Mouse (Mus musculus) forebrain, embryonic 13.5 days (tissue): ENCODE results near the gene Diaph3. TPM values are rescaled to one million over a fixed set of nuclear protein-coding genes. Genes with fewer than 3 reads are reported as not detected.

Experiments
- ATAC-seq: fragments of 200-750 bp; cut with Nextera tagmentation; 2 replicates; pipeline ENCODE4 v1.8.0; 2017
- H3K27ac ChIP-seq: fragments of 300-500 bp; sonication (generic); 2 replicates; pipeline ENCODE4 v1.5.1; 2015; ENCODE audit warnings: inconsistent platforms, mild to moderate bottlenecking, moderate library complexity
- H3K27me3 ChIP-seq: fragments of 300-500 bp; sonication (generic); 2 replicates; pipeline ENCODE4 v1.6.1; 2015; ENCODE audit warnings: mild to moderate bottlenecking, inconsistent platforms
- H3K36me3 ChIP-seq: fragments of 300-500 bp; sonication (generic); 2 replicates; pipeline ENCODE4 v1.6.1; 2015; ENCODE audit warnings: mild to moderate bottlenecking, inconsistent platforms; ENCODE audit not compliant: poor library complexity, severe bottlenecking
- H3K4me1 ChIP-seq: fragments of 300-500 bp; sonication (generic); 2 replicates; pipeline ENCODE4 v1.6.1; 2015; ENCODE audit warnings: inconsistent platforms
- H3K4me2 ChIP-seq: fragments of 300-500 bp; sonication (generic); 2 replicates; pipeline ENCODE4 v1.6.1; 2015; ENCODE audit warnings: inconsistent platforms, mild to moderate bottlenecking, moderate library complexity
- H3K4me3 ChIP-seq: fragments of 300-500 bp; sonication (generic); 2 replicates; pipeline ENCODE4 v1.5.1; 2015; ENCODE audit warnings: mild to moderate bottlenecking, inconsistent platforms
- H3K9ac ChIP-seq: fragments of 300-500 bp; sonication (generic); 2 replicates; pipeline ENCODE4 v1.6.1; 2015; ENCODE audit warnings: mild to moderate bottlenecking, inconsistent platforms
- H3K9me3 ChIP-seq: fragments of 300-500 bp; sonication (generic); replicated peaks from 2 replicates; pipeline ENCODE4 v1.6.1; 2016; ENCODE audit warnings: inconsistent platforms
- WGBS: fragments of 180-500 bp; shearing (Covaris S2); methylation state at CpG from one replicate; pipeline ENCODE4 v1.1.7; 2015; 5-methylcytosine and 5-hydroxymethylcytosine counted together
- polyA plus RNA-seq: library from polyadenylated mRNA; unstranded; fragments of >200 nt; fragmentation: Nextera tagmentation; extraction: Ambion mirVana; gene quantifications from 2 replicates; pipeline ENCODE4 v1.2.1, GENCODE M21; 2015

Diaph3 gene
- polyA plus RNA-seq, 1 experiment from 2014 or later, result 10.9 TPM

- 91% methylated on average over 4 of the region's 4 CpGs for WGBS
- H3K4me2 ChIP-seq, result no peak overlapping the region
- no peak overlapping the region for H3K9ac ChIP-seq
- H3K4me1 ChIP-seq, result no peaks in the 10 kb centered on the region
- ATAC-seq, result no peak
- H3K27me3 ChIP-seq, result no peaks in the 10 kb centered on the region
- no peak overlapping the region for H3K4me3 ChIP-seq
- no peak overlapping the region for H3K27ac ChIP-seq
- no peaks in the 10 kb centered on the region for H3K36me3 ChIP-seq
- H3K9me3 ChIP-seq, result no peaks in the 10 kb centered on the region
Observed at GRCm38 (mm10) chr14:86662846-86663245, 478.2 kb downstream of the Diaph3 start.

GRCm38 (mm10) chr14:86660556-86660955, 480.5 kb downstream of the Diaph3 start:
- ATAC-seq, result no peak

GRCm38 (mm10) chr14:86656262-86656661, 484.8 kb downstream of the Diaph3 start:
- no peak overlapping the region for H3K9ac ChIP-seq
- H3K27ac ChIP-seq, result no peak overlapping the region
- H3K9me3 ChIP-seq, result no peaks in the 10 kb centered on the region
- WGBS, result 73% methylated on average over 5 of the region's 5 CpGs
- no peak overlapping the region for H3K4me3 ChIP-seq
- H3K36me3 ChIP-seq, result no peaks in the 10 kb centered on the region
- no peaks in the 10 kb centered on the region for H3K4me1 ChIP-seq
- no peak for ATAC-seq
- no peaks in the 10 kb centered on the region for H3K27me3 ChIP-seq
- H3K4me2 ChIP-seq, result no peak overlapping the region

More at GRCm38 (mm10) chr14:86660556-86660955, 480.5 kb downstream of the Diaph3 start:
- Histone ChIP-seq H3K4me3 (no peak overlapping the region), H3K36me3 (no peaks in the 10 kb centered on the region), H3K27ac (no peak overlapping the region), H3K27me3 (no peaks in the 10 kb centered on the region), H3K9me3 (no peaks in the 10 kb centered on the region), H3K4me2 (no peak overlapping the region), H3K9ac (no peak overlapping the region), H3K4me1 (no peaks in the 10 kb centered on the region)
- WGBS, result 93% methylated on average over 3 of the region's 3 CpGs

- no peak overlapping the region for H3K27ac ChIP-seq
- H3K27me3 ChIP-seq, result no peaks in the 10 kb centered on the region
- H3K36me3 ChIP-seq, result no peaks in the 10 kb centered on the region
- ATAC-seq, result no peak
- no peaks in the 10 kb centered on the region for H3K4me1 ChIP-seq
- H3K9me3 ChIP-seq, result no peaks in the 10 kb centered on the region
- WGBS, result 93% methylated on average over 7 of the region's 7 CpGs
- no peak overlapping the region for H3K4me2 ChIP-seq
- no peak overlapping the region for H3K9ac ChIP-seq
- no peak overlapping the region for H3K4me3 ChIP-seq
Observed at GRCm38 (mm10) chr14:86646499-86647120, 494.4 kb downstream of the Diaph3 start.

- H3K4me2 ChIP-seq, result no peak overlapping the region
- ATAC-seq, result no peak
Observed at GRCm38 (mm10) chr14:86642831-86643241, 498.2 kb downstream of the Diaph3 start.

GRCm38 (mm10) chr14:86641839-86642238, 499.2 kb downstream of the Diaph3 start:
- H3K4me3 ChIP-seq, result no peak overlapping the region
- no peak overlapping the region for H3K4me2 ChIP-seq
- no peaks in the 10 kb centered on the region for H3K36me3 ChIP-seq
- H3K27ac ChIP-seq, result no peak overlapping the region
- H3K27me3 ChIP-seq, result no peaks in the 10 kb centered on the region
- 96% methylated on average over 3 of the region's 3 CpGs for WGBS
- H3K9ac ChIP-seq, result no peak overlapping the region
- no peaks in the 10 kb centered on the region for H3K4me1 ChIP-seq
- no peak for ATAC-seq
- no peaks in the 10 kb centered on the region for H3K9me3 ChIP-seq

More at GRCm38 (mm10) chr14:86642831-86643241, 498.2 kb downstream of the Diaph3 start:
- Histone ChIP-seq H3K9me3 (no peaks in the 10 kb centered on the region), H3K4me3 (no peak overlapping the region), H3K9ac (no peak overlapping the region), H3K36me3 (no peaks in the 10 kb centered on the region), H3K27me3 (no peaks in the 10 kb centered on the region), H3K4me1 (no peaks in the 10 kb centered on the region), H3K27ac (no peak overlapping the region)
- WGBS, result 62% methylated on average over 7 of the region's 7 CpGs

- no peak overlapping the region for H3K9ac ChIP-seq
- H3K4me3 ChIP-seq, result no peak overlapping the region
- 59% methylated on average over 5 of the region's 5 CpGs for WGBS
- no peak overlapping the region for H3K27ac ChIP-seq
- no peaks in the 10 kb centered on the region for H3K27me3 ChIP-seq
- ATAC-seq, result no peak
- H3K9me3 ChIP-seq, result no peaks in the 10 kb centered on the region
- H3K4me2 ChIP-seq, result no peak overlapping the region
- no peaks in the 10 kb centered on the region for H3K36me3 ChIP-seq
- no peaks in the 10 kb centered on the region for H3K4me1 ChIP-seq
Observed at GRCm38 (mm10) chr14:86640086-86640485, 500.9 kb downstream of the Diaph3 start.

GRCm38 (mm10) chr14:86635594-86636140, 505.4 kb downstream of the Diaph3 start:
- 0 out of 2 replicates have a peak, but pooled peaks have one; percentile 13 for ATAC-seq

GRCm38 (mm10) chr14:86635052-86635451, 506.0 kb downstream of the Diaph3 start:
- Histone ChIP-seq H3K4me3 (no peak overlapping the region), H3K4me1 (no peaks in the 10 kb centered on the region), H3K27ac (no peak overlapping the region), H3K9ac (no peak overlapping the region), H3K36me3 (no peaks in the 10 kb centered on the region), H3K27me3 (no peaks in the 10 kb centered on the region), H3K4me2 (no peak overlapping the region), H3K9me3 (no peaks in the 10 kb centered on the region)
- no peak for ATAC-seq
- 4% methylated on average over 2 of the region's 2 CpGs for WGBS

More at GRCm38 (mm10) chr14:86635594-86636140, 505.4 kb downstream of the Diaph3 start:
- Histone ChIP-seq H3K36me3 (no peaks in the 10 kb centered on the region), H3K27ac (no peak overlapping the region), H3K27me3 (no peaks in the 10 kb centered on the region), H3K4me2 (no peak overlapping the region), H3K9me3 (no peaks in the 10 kb centered on the region), H3K4me3 (no peak overlapping the region), H3K9ac (no peak overlapping the region), H3K4me1 (no peaks in the 10 kb centered on the region)
- 27% methylated on average over 6 of the region's 6 CpGs for WGBS

- 39% methylated on average over 5 of the region's 5 CpGs for WGBS
- Histone ChIP-seq H3K36me3 (no peaks in the 10 kb centered on the region), H3K4me3 (no peak overlapping the region), H3K27me3 (no peaks in the 10 kb centered on the region), H3K9me3 (no peaks in the 10 kb centered on the region), H3K4me1 (no peaks in the 10 kb centered on the region), H3K4me2 (no peak overlapping the region), H3K9ac (no peak overlapping the region), H3K27ac (no peak overlapping the region)
- no peak for ATAC-seq
Observed at GRCm38 (mm10) chr14:86633799-86634198, 507.2 kb downstream of the Diaph3 start.

- Histone ChIP-seq H3K36me3 (no peaks in the 10 kb centered on the region), H3K9me3 (no peaks in the 10 kb centered on the region), H3K9ac (no peak overlapping the region), H3K27me3 (no peaks in the 10 kb centered on the region), H3K4me2 (no peak overlapping the region), H3K4me3 (no peak overlapping the region), H3K27ac (no peak overlapping the region), H3K4me1 (no peaks in the 10 kb centered on the region)
- no peak for ATAC-seq
- 92% methylated on average over 5 of the region's 5 CpGs for WGBS
Observed at GRCm38 (mm10) chr14:86624816-86625425, 516.1 kb downstream of the Diaph3 start.

GRCm38 (mm10) chr14:86619637-86620036, 521.4 kb downstream of the Diaph3 start:
- H3K9ac ChIP-seq, result no peak overlapping the region
- no peak for ATAC-seq
- H3K27ac ChIP-seq, result no peak overlapping the region
- no peak overlapping the region for H3K4me2 ChIP-seq
- no peaks in the 10 kb centered on the region for H3K4me1 ChIP-seq
- WGBS, result 51% methylated on average over 5 of the region's 5 CpGs
- no peak overlapping the region for H3K4me3 ChIP-seq
- H3K9me3 ChIP-seq, result no peaks in the 10 kb centered on the region
- H3K36me3 ChIP-seq, result no peaks in the 10 kb centered on the region
- H3K27me3 ChIP-seq, result no peaks in the 10 kb centered on the region
